Mouse (Mus musculus) gastrocnemius, adult 2 months (tissue): ENCODE data around the gene Dhrs7c. TPM values are rescaled to one million over a fixed set of nuclear protein-coding genes. Genes with fewer than 3 reads are reported as not detected.

ENCODE experiments used
- DNase-seq: peaks from one replicate; pipeline ENCODE4 v3.0.0; 2022
- H3K27ac ChIP-seq: fragments of 200-600 bp; 2 replicates; pipeline ENCODE4 v1.8.1; 2022; ENCODE audit warnings: mild to moderate bottlenecking
- H3K4me3 ChIP-seq: fragments of 200-600 bp; 2 replicates; pipeline ENCODE4 v1.8.1; 2022; ENCODE audit warnings: mild to moderate bottlenecking, moderate library complexity
- CTCF ChIP-seq: fragments of 200-600 bp; IDR thresholded peaks from 2 replicates; pipeline ENCODE4 v1.8.1; 2022; ENCODE audit warnings: antibody characterized with exemption, mild to moderate bottlenecking, moderate library complexity
- intact Hi-C: fragments of 180-260 bp; cut with DNase I; formaldehyde crosslinking; loops from one replicate; pipeline ENCODE4 v1.15.1; 2025
- long read RNA-seq, 2 experiments: library from polyadenylated mRNA; stranded (forward); transcript quantifications; one replicate each; pipeline ENCODE4 v2.0.0; 2021
- total RNA-seq, 2 experiments: library from RNA; stranded (reverse); gene quantifications; 2 replicates each; pipeline ENCODE4 v1.2.3; 2021

Gene Dhrs7c
- total RNA-seq = 100 to 1,000 TPM; 338 to 397 TPM
- long read RNA-seq, experiment 1, transcript Dhrs7c-205 (7 exons, 1,108 nt) = major isoform, 36 of 62 reads
- long read RNA-seq, experiment 1, partial matches to known transcripts = 18 of 62 reads
- long read RNA-seq, experiment 1, other reads (novel, unspliced or antisense) = 7 of 62 reads
- long read RNA-seq, experiment 2, transcript Dhrs7c-205 (7 exons, 1,108 nt) = major isoform, 52 of 94 reads
- long read RNA-seq, experiment 2, partial matches to known transcripts = 35 of 94 reads
- long read RNA-seq, experiment 2, other reads (novel, unspliced or antisense) = 7 of 94 reads

DNA sequence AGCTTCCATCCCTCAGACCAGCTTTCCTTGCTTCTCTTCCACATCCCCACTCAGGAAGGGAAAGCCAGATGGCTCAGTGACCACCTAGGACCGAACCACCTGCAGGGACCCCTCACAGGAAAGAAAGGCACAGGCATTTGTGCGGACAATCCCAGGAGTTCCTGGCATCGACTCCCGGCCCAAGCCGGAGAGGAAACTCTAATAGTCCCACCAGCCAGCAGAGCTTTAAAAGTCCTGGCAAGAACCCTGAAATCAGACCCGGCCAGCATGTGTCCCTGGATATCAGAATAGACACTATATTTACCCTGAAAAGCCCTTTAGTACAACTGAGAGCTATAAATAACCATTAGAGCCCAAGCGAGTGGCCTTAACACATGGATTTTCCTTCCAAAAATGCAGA is at the start of gene Dhrs7c:
Gene Dhrs7c, plus strand, starts transcription at position 257 of the 400 bp plus-strand sequence.
- H3K4me3 ChIP-seq = peak within 1 kb of the TSS; percentile 80
- DNase-seq = peak; percentile 86
- peak within 1 kb of the TSS; percentile 92 for H3K27ac ChIP-seq
- intact Hi-C loops = loop anchor here (5.0 kb wide), 1 partner anchor 66 kb away; no protein-coding TSS in a partner anchor
- no peak for TF ChIP-seq CTCF

DNA sequence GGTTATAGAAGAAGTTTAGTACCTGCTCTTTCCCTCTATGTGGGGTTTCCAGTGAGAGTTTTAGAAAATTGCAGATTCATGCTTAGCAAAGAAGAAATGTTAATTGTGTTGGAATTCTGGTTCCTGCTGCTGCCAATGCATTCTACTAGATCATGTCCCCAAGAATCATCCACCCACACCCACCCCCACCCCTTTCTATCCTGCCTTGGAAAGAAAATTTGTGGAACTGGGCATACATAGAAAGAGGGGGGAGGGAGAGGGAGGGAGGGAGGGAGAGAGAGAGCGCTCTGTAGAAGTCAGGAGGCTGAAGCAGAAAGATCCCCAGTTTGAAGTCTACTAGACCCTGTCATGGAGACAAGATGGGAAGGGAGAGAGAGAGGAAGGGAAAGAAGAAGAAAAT is 41.7 kb upstream of the Dhrs7c start:
- TF ChIP-seq CTCF = no peak
- DNase-seq = no peak
- intact Hi-C loops = loop anchor here (2.0 kb wide), 1 partner anchor 55 kb away; no protein-coding TSS in a partner anchor
- H3K4me3 ChIP-seq = no peak overlapping the region
- H3K27ac ChIP-seq = no peak overlapping the region

DNA sequence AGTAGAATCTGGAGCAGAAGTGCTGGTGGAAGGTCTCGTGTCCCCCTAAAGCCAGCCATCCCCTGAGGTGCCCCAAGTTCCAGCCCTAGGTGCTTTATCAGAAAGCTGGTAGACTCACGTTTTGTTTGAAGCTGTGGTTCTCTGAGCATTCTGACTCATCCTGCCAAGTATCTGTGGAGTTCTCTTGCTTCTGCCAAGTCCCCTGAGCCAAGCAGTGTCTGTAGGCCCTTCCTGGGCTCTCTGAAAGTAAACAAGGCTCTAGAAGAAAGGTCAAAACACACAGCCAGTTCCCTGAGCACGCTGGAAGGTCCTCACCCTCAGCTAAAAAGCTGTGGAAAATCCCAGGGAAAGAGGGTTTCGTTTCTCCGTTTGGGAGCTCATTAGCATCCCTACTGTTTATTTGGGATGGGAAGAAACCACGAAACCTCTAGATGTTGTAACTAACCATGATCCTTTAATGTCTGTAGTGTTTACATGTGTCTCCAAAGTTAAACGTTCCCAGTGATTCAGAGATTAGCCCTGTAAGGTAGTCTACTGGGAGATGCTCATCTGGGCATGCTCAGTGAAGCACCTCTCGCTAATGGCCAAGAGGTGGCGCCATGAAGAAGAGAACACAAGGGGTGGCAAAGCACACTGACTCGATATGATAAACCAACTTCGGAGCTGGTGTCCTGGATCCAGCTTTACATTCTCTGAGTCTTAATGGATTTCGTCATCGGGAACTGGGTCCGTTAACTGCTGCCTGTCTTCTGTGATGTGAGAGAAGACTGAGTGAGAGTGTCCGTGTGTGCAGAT is 40.4 kb upstream of the Dhrs7c start:
- intact Hi-C loops = loop anchor here (2.0 kb wide), 1 partner anchor 53 kb away; no protein-coding TSS in a partner anchor
- Histone ChIP-seq H3K27ac (peak overlapping the region; percentile 46), H3K4me3 (no peak overlapping the region)
- DNase-seq = peak; percentile 61
- TF ChIP-seq CTCF = peak; percentile 69

DNA sequence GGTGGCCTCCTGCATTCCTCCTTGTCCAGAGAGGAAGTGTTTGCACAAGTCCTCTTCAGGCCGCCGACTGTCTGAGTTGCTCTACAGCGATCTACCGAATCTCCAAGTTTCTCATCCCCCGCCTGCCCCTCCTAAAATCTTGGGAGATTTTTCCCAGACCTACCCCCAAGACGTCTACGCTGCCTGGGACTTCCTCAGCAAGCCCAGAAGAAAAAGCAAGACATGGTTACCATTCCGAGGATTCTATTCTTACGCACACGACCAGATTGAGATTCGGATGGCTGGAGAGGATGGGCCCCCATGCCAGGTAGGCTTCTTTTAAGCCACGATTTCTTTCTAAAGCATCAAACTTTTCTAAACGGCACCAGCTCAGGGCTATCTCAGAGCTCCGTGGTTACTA is 26.9 kb upstream of the Dhrs7c start, which contains the start of gene Glp2r:
Gene Glp2r, minus strand, starts transcription at position 101 of the 400 bp plus-strand sequence.
- no peak for TF ChIP-seq CTCF
- intact Hi-C loops = no loop called here
- H3K4me3 ChIP-seq = no peak within 1 kb of the TSS
- H3K27ac ChIP-seq = no peak within 1 kb of the TSS
- DNase-seq = no peak

DNA sequence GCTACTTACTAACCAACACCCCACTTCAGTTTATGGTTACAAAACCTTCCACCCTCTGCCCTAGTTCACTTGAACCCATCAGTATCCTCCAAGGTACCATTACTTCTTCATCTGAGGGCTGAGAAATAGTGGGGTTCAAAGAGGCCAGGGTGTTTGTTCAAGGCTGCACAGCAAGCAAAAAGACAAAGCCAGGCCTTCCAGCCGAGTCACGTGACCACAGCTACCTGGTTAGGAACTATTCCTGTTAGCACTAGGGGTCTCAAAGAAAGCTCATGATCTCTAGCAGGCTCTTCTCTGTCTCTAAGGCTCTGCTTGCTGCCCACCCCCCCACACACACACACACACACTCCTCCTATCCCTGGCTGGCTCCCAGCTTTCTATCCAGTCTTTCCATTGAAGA is 26.3 kb upstream of the Dhrs7c start:
- no peak overlapping the region for H3K4me3 ChIP-seq
- intact Hi-C loops = no loop called here
- DNase-seq = no peak
- TF ChIP-seq CTCF = no peak
- no peak overlapping the region for H3K27ac ChIP-seq

DNA sequence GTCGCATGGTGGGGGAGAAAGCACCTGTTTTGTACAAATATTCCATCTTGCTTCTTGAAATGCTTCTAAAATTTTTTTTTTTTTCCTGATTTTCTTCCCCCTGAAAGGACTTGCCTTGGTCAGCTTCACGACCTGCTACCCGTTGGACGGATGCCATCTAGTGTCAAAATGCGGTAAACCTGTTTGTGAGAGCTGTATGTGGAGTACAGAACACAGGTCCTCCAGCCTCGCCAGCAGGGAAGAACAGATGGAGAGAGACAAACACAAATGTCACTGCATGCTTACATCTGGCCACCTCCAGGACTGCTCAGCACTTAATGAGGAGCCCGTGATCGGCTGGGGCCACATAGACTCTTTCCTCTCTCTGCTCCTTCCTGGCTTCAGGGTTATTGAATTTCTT is 25.4 kb upstream of the Dhrs7c start:
- H3K27ac ChIP-seq = no peak overlapping the region
- no peak overlapping the region for H3K4me3 ChIP-seq
- intact Hi-C loops = no loop called here
- peak; percentile 29 for DNase-seq
- no peak; the same call in 1 of the 2 replicates for TF ChIP-seq CTCF

DNA sequence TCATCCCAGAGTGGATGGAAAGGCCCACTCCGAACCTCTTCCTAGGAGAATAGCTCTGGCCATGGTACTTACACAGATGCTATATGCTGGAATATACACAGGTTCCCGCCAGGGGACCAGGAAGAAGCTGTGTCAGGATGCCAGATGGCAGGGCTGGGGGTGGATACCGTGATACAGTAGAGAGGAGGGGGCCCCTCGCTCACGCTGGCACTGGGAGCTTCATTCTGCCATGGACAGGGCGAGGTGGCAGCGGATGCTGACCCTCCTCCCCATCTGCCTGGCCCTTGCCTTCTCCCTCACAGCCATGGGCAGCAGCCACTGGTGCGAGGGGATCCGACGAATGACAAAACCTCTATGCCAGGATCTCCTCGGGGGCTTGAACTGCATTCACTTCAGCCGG is 23.6 kb upstream of the Dhrs7c start, which contains the start of gene Gsg1l2:
Gene Gsg1l2, plus strand, starts transcription at position 230 of the 400 bp plus-strand sequence.
- intact Hi-C loops = no loop called here
- TF ChIP-seq CTCF = no peak

DNA sequence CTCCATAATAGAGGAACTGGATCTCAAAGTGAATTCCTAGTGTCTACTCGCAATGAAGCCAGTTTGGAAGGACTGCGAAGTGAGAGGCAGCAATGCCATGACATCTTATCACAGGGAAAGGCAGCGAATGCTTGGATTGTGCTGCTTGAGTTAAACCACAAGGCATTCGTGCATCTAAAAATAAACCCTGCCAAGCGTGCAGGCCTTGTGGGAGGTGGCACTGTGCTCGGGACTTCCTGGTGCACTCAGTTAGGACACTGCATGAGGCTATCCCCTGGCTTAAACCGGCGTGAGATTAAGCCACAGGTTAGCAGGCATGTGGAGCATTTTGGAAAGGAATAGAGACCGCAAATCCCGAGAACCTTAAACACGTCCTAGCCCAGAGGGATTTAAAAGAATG is 7.8 kb upstream of the Dhrs7c start:
- Histone ChIP-seq H3K27ac (peak overlapping the region; percentile 68), H3K4me3 (no peak overlapping the region)
- intact Hi-C loops = no loop called here

More for the DNA sequence above, 23.6 kb upstream of the Dhrs7c start, which contains the start of gene Gsg1l2:
- no peak for DNase-seq
- no peak within 1 kb of the TSS for H3K27ac ChIP-seq
- H3K4me3 ChIP-seq = no peak within 1 kb of the TSS

DNA sequence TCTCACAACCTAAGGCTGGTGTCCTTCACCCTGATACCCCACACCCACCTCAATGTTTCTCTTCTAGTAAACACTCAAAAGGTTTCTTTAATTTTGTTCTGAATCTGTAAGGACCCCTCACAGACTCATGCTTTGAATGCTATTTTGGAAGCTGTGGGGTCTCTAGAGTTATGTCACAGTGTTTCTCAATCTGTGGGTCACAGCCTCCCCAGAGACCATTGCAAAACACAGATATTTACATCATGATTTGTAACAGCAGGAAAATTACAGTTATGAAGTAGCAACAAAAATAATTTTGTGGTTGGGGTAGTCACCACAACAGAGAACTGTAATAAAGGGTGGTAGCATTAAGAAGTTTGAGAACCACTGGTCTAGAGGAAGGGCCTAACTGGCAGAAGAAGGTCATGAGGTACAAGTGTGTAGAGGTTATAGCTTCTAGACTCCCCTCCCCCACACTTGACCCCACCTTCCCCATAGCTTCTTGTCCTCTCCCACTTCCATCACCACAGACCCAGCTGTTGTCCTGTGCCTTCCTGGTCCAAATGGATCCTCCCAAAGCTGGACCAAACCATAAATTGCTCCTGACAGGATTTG is 2.2 kb downstream of the Dhrs7c start:
- DNase-seq = no peak
- TF ChIP-seq CTCF = no peak
- intact Hi-C loops = no loop called here
- peak overlapping the region; percentile 80 for H3K4me3 ChIP-seq
- peak overlapping the region; percentile 92 for H3K27ac ChIP-seq

More for the DNA sequence above, 7.8 kb upstream of the Dhrs7c start:
- peak; percentile 53 for DNase-seq
- TF ChIP-seq CTCF = no peak

DNA sequence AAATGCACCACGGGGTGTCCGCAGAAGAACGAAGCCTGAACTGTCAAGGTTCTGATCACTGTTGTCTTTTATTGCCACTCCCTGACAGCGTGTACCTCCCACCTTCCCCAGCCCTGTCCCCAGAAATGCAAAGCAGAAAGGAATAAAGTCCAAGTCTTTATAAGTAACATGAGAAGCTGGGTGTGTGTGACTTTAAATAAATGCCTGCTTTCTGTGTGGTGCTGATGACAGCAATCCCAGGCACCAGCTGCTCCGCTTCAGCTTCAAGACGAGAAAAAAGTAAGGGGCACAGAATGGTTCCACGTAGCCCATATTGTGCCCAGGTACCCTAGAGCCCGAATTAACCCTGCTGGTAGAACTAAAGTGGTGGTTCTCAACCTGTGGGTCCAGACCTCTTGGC is 3.2 kb downstream of the Dhrs7c start:
- peak overlapping the region; percentile 80 for H3K4me3 ChIP-seq
- TF ChIP-seq CTCF = no peak
- H3K27ac ChIP-seq = peak overlapping the region; percentile 92
- intact Hi-C loops = no loop called here
- DNase-seq = no peak

DNA sequence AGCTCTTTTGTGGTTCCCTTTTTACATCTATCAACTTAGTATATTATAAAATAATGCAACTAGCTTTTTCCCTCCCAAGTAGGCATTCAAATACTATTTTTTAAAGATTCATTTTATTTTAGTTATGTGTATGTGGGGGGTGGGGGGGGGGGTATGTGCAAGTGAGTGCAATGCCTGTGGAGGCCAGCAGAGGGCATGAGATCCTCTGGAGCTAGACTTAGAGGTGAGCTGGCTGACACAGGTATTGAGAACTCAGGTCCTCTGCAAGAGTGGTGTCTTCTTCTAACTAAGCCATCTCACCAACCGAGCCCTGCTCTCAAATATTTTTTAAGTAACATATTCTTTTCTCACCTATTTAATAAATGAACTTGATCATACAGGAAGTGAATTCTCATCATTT is 7.6 kb downstream of the Dhrs7c start:
- intact Hi-C loops = no loop called here

DNA sequence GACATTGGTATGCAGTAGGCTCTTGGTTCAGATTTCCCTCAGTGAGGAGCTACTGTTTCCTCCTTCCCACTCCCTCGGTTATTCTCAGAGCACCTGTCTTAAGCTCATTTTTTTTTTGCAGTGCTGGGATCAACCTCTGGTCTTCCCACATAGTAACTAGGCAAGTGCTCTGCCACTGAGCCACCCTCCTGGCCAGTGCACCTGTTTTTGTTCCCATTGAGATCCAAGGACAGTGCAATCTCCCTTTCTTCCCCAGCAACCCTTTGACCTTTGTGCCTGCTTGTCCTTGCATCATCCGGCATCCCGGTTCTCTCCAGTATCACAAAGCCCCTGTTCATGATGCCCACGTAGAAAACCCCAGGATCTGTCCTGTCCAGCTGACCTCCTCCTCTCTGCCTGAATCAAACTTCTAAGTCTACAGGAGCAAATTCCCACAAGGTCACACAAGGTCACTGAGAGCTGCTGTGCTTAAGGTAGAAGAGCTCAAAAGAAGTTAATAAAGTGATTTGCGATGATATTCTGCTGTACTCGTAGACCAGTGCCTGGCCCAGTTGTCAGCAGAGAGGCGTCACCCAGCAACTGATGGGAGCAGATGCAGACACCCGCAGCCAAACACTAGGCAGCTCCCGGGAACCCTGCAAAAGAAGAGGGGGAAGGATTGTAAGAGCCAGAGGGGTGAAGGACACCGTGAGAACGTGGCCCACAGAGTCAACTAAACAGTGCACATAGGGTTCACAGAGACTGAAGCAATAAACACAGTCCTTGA is 9.0 kb downstream of the Dhrs7c start:
- Histone ChIP-seq H3K4me3 (no peak overlapping the region), H3K27ac (peak overlapping the region; percentile 59)
- no peak for TF ChIP-seq CTCF
- DNase-seq = peak; percentile 36
- intact Hi-C loops = no loop called here

More for the DNA sequence above, 7.6 kb downstream of the Dhrs7c start:
- no peak overlapping the region for H3K4me3 ChIP-seq
- TF ChIP-seq CTCF = peak; percentile 49
- DNase-seq = no peak
- H3K27ac ChIP-seq = no peak overlapping the region
